Mouse (Mus musculus): ENCODE results near the gene Il9. TPM values are rescaled to one million over a fixed set of nuclear protein-coding genes. Genes with fewer than 3 reads are reported as not detected.

The Il9 gene
- polyA plus RNA-seq (2017; shearing (Covaris generic)) = not detected

DNA sequence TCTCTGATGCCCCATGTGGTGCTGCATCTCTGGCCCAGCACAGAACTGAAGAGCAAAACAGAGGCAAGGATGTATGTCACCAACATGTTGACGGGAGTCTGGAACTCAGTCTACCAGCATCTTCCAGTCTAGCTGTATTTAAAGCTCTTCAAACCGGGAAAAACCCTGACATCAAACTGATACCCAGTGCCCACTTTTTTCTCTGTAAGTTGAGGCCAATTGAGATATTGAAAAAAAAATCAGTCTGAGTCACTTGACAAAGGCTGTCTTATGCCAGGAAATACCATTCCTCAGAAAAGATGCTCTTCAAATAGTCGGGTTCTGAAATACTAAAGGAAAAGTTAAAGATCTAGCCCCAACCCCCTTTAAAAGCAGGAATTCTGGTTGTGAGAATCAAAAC lies at the start of gene Il9:
Il9 (minus strand) TSS at position 101 of the 400 bp plus-strand sequence.

DNA sequence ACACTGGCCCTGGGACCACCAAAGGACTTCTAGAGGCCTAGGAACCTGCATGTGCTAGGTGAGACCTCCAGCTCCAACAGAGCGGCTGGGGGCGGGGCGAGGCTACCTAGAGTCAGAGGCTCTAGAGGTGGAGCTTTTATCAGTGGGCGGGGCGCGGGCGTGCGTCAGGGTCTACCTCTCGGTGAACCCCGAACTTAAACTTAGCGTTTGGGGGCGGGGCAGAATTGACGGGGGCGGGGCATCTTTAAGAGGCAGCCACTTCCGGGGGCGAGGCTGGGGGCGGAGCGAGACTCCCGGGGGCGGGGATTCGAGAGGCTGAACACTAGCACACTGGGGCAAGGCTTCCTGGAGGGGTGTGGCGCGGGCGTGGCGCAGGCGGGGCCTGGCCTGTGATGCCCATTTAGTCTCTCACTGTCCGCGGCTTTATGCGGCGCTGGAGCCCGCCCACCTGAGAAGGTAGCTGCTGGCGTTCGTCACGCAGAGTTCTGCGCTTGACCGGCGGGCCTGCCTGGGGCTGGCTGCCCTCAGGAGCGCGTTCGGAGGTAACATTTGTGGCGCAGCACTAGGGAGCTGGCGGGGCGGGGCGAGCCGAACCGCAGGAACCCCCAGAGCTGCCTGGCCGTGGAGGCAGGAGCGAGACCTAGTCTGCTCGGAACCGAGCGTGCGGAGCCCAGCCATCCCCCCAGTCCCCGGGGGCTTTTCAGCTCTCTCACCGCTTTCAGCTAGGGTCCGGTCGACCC lies 40.2 kb upstream of the Il9 start, which contains the start of gene Fbxl21:
Fbxl21 (plus strand) TSS at position 392 of the 740 bp plus-strand sequence.

GRCm38 (mm10) chr13:56438211-56439075 lies 43.6 kb downstream of the Il9 start, which contains the start of gene Slc25a48:
TSS of gene Slc25a48 (plus strand) at chr13:56438355.

Other genes with a start within 250 kb of the Il9 start
- not detected for gene Neurog1, start 230.1 kb downstream of the Il9 start, polyA plus RNA-seq (2017; shearing (Covaris generic))
- gene Cxcl14, start 185.7 kb downstream of the Il9 start, polyA plus RNA-seq (2017; shearing (Covaris generic)) = not detected
- not detected for gene Gm3045, start 55.7 kb downstream of the Il9 start, polyA plus RNA-seq (2017; shearing (Covaris generic))
- gene Slc25a48, start 43.9 kb downstream of the Il9 start, polyA plus RNA-seq (2017; shearing (Covaris generic)) = not detected
- gene Fbxl21, start 40.2 kb upstream of the Il9 start, polyA plus RNA-seq (2017; shearing (Covaris generic)) = 2.5 TPM
- not detected for gene Lect2, start 66.3 kb upstream of the Il9 start, polyA plus RNA-seq (2017; shearing (Covaris generic))
- gene Tgfbi, start 127.3 kb upstream of the Il9 start, polyA plus RNA-seq (2017; shearing (Covaris generic)) = 0.62 TPM
- gene Smad5, start 220.8 kb upstream of the Il9 start, polyA plus RNA-seq (2017; shearing (Covaris generic)) = 21.3 TPM